Mouse (Mus musculus): ENCODE results near the gene Bach2. TPM values are rescaled to one million over a fixed set of nuclear protein-coding genes. Genes with fewer than 3 reads are reported as not detected.
A peak's percentile ranks its signal among the peaks of the same experiment; 100 is the strongest.

The Bach2 gene
- total and polyA plus RNA-seq, 2 experiments from 2014 or later, result 16.0 to 19.0 TPM

GRCm38 (mm10) chr4:32389107-32389800 lies 150.7 kb downstream of the Bach2 start:
- Histone ChIP-seq H3K4me3 (ENCODE audit: low read depth, low read length) (no peak overlapping the region), H3K27me3 (ENCODE audit: insufficient read depth, low read length) (no peaks in the 10 kb centered on the region), H3K4me1 (ENCODE audit: insufficient read depth) (peaks cover 24% of the 10 kb centered on the region), H3K9ac (no peak overlapping the region), H3K4me2 (ENCODE audit: low read depth) (no peak overlapping the region), H3K9me3 (ENCODE audit: low read length) (no peaks in the 10 kb centered on the region), H3K27ac (ENCODE audit: low read depth, low read length) (no peak overlapping the region), H3K36me3 (ENCODE audit: insufficient read depth) (no peaks in the 10 kb centered on the region)
- DNase-seq (no peak), ATAC-seq (0 out of 2 replicates have a peak, but pooled peaks have one; percentile 19)
- WGBS, result 26% methylated on average over 14 of the region's 14 CpGs
- no peak for TF ChIP-seq CTCF (IDR thresholded peaks at IDR 0.05; ENCODE audit: low read depth)

DNA sequence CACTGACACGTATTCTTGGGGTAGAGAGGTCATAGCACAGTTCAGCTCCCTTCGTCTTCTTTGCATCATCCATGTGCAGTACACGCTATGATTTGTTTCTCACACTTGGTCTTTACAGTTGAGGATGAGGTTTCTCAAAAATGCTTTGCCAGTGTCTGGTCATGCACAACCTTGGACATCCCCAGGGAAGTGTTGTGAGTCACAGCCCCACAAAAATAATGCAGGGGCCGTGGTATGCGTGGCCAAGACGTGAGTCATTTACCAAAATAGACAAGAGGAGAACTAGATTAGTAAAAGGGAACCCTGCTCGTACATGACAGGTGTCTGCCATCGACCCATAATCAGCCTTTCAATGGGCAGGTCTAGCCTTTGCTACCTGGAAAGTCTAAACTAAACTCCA lies 152.7 kb downstream of the Bach2 start:
- Histone ChIP-seq H3K4me1 (ENCODE audit: insufficient read depth) (peaks cover 24% of the 10 kb centered on the region), H3K27me3 (ENCODE audit: insufficient read depth, low read length) (no peaks in the 10 kb centered on the region), H3K9me3 (ENCODE audit: low read length) (no peaks in the 10 kb centered on the region), H3K9ac (no peak overlapping the region), H3K27ac (ENCODE audit: low read depth, low read length) (no peak overlapping the region), H3K36me3 (ENCODE audit: insufficient read depth) (no peaks in the 10 kb centered on the region), H3K4me2 (ENCODE audit: low read depth) (no peak overlapping the region), H3K4me3 (ENCODE audit: low read depth, low read length) (no peak overlapping the region)
- no peak for TF ChIP-seq CTCF (IDR thresholded peaks at IDR 0.05; ENCODE audit: low read depth)
- ATAC-seq (no peak), DNase-seq (no peak)
- whole genome bisulfite sequencing, result 93% methylated on average over 8 of the region's 8 CpGs

DNA sequence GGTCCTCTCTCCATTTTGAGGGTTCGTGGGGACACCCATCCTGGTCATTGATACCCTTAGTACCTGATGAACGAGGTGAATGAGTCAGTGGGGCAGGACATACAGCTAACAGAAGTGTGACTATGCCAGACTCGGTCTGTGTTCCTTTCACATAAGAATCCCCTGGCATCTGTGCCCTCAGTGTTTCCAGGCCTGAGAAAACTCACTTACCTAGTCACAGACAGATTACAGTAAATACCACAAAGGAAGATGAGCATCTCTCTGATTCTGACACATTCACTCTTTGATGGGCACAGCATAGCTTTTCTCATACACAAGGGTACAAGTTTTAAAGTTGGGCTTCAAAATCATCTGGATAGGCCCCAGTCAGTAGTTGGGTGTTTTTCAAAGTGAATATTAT lies 154.6 kb downstream of the Bach2 start:
- Histone ChIP-seq H3K9ac (no peak overlapping the region), H3K4me2 (ENCODE audit: low read depth) (no peak overlapping the region), H3K27ac (ENCODE audit: low read depth, low read length) (no peak overlapping the region), H3K36me3 (ENCODE audit: insufficient read depth) (no peaks in the 10 kb centered on the region), H3K9me3 (ENCODE audit: low read length) (no peaks in the 10 kb centered on the region), H3K4me3 (ENCODE audit: low read depth, low read length) (no peak overlapping the region), H3K27me3 (ENCODE audit: insufficient read depth, low read length) (no peaks in the 10 kb centered on the region), H3K4me1 (ENCODE audit: insufficient read depth) (peaks cover 10% of the 10 kb centered on the region)
- ATAC-seq (no peak), DNase-seq (no peak)
- 76% methylated on average over 3 of the region's 3 CpGs for WGBS
- no peak for TF ChIP-seq CTCF (IDR thresholded peaks at IDR 0.05; ENCODE audit: low read depth)

DNA sequence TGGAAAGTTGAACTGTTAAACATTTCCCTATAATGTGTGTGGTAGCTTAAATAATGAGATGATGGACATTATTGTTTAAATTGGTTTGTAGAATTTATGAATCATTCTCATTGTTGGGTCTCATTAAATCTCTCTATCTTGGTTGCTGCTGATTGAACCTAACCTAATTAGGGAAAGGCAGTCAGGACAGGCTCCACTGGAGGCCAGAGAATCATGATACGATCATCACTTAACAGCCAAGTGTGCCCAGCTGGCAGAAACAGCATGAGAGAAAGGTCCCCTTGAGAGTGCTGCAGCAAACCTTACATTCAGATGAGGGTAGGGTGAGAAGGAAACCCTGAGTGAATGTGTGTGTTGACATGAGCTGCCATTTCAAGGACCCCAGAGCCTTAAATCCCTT lies 155.3 kb downstream of the Bach2 start:
- Histone ChIP-seq H3K4me3 (ENCODE audit: low read depth, low read length) (no peak overlapping the region), H3K36me3 (ENCODE audit: insufficient read depth) (no peaks in the 10 kb centered on the region), H3K27ac (ENCODE audit: low read depth, low read length) (no peak overlapping the region), H3K4me1 (ENCODE audit: insufficient read depth) (peaks cover 6% of the 10 kb centered on the region), H3K9ac (no peak overlapping the region), H3K27me3 (ENCODE audit: insufficient read depth, low read length) (no peaks in the 10 kb centered on the region), H3K9me3 (ENCODE audit: low read length) (no peaks in the 10 kb centered on the region), H3K4me2 (ENCODE audit: low read depth) (no peak overlapping the region)
- no peak for DNase-seq
- WGBS, result 19% methylated on average over 1 of the region's 1 CpGs
- no peak for ATAC-seq
- TF ChIP-seq CTCF (IDR thresholded peaks at IDR 0.05; ENCODE audit: low read depth), result no peak

GRCm38 (mm10) chr4:32394850-32395249 lies 156.2 kb downstream of the Bach2 start:
- no peak for ATAC-seq
- 74% methylated on average over 2 of the region's 2 CpGs for WGBS
- Histone ChIP-seq H3K4me1 (ENCODE audit: insufficient read depth) (no peaks in the 10 kb centered on the region; the same call in 1 of the 2 replicates), H3K9me3 (ENCODE audit: low read length) (no peaks in the 10 kb centered on the region), H3K27ac (ENCODE audit: low read depth, low read length) (no peak overlapping the region), H3K4me2 (ENCODE audit: low read depth) (no peak overlapping the region), H3K4me3 (ENCODE audit: low read depth, low read length) (no peak overlapping the region), H3K36me3 (ENCODE audit: insufficient read depth) (no peaks in the 10 kb centered on the region), H3K27me3 (ENCODE audit: insufficient read depth, low read length) (no peaks in the 10 kb centered on the region), H3K9ac (no peak overlapping the region)
- TF ChIP-seq CTCF (IDR thresholded peaks at IDR 0.05; ENCODE audit: low read depth), result no peak
- DNase-seq, result no peak

GRCm38 (mm10) chr4:32401459-32401858 lies 162.9 kb downstream of the Bach2 start:
- H3K9me3 ChIP-seq (ENCODE audit: low read length), result no peaks in the 10 kb centered on the region
- H3K9ac ChIP-seq, result no peak overlapping the region
- DNase-seq (no peak), ATAC-seq (no peak)
- no peaks in the 10 kb centered on the region for H3K36me3 ChIP-seq (ENCODE audit: insufficient read depth)
- H3K4me1 ChIP-seq (ENCODE audit: insufficient read depth), result no peaks in the 10 kb centered on the region
- no peak overlapping the region for H3K4me2 ChIP-seq (ENCODE audit: low read depth)
- no peak for TF ChIP-seq CTCF (IDR thresholded peaks at IDR 0.05; ENCODE audit: low read depth)
- WGBS, result 97% methylated on average over 5 of the region's 5 CpGs
- no peak overlapping the region for H3K4me3 ChIP-seq (ENCODE audit: low read depth, low read length)
- H3K27ac ChIP-seq (ENCODE audit: low read depth, low read length), result no peak overlapping the region
- H3K27me3 ChIP-seq (ENCODE audit: insufficient read depth, low read length), result no peaks in the 10 kb centered on the region

- DNase-seq (no peak), ATAC-seq (no peak)
- no peaks in the 10 kb centered on the region for H3K36me3 ChIP-seq (ENCODE audit: insufficient read depth)
- 96% methylated on average over 5 of the region's 5 CpGs for WGBS
- H3K4me3 ChIP-seq (ENCODE audit: low read depth, low read length), result no peak overlapping the region
- H3K4me2 ChIP-seq (ENCODE audit: low read depth), result no peak overlapping the region
- TF ChIP-seq CTCF (IDR thresholded peaks at IDR 0.05; ENCODE audit: low read depth), result no peak
- no peak overlapping the region for H3K27ac ChIP-seq (ENCODE audit: low read depth, low read length)
- no peaks in the 10 kb centered on the region for H3K9me3 ChIP-seq (ENCODE audit: low read length)
- no peaks in the 10 kb centered on the region for H3K4me1 ChIP-seq (ENCODE audit: insufficient read depth)
- H3K27me3 ChIP-seq (ENCODE audit: insufficient read depth, low read length), result no peaks in the 10 kb centered on the region
- no peak overlapping the region for H3K9ac ChIP-seq
These were observed 164.9 kb downstream of the Bach2 start for GRCm38 (mm10) chr4:32403506-32403905.
